Mouse (Mus musculus): ENCODE data around the gene Gm7792. TPM values are rescaled to one million over a fixed set of nuclear protein-coding genes. Genes with fewer than 3 reads are reported as not detected.

Gm7792 gene
- total RNA-seq (2023) = not detected

GRCm38 (mm10) chr5:93843476-93843875 is at the start of gene Gm7792:
Gene Gm7792 (plus strand): TSS chr5:93843776.

Other genes starting within 250 kb of the Gm7792 start
- gene C87414, start 172.2 kb upstream of the Gm7792 start, total RNA-seq (2023) = not detected
- not detected for gene Gm16429, start 85.3 kb downstream of the Gm7792 start, total RNA-seq (2023)
- not detected for gene BC061212, start 226.8 kb downstream of the Gm7792 start, total RNA-seq (2023)
- not detected for gene Gm6351, start 232.6 kb downstream of the Gm7792 start, total RNA-seq (2023)

Measured in T-cell, adult 66 days (primary cell).